Mouse (Mus musculus) megakaryocyte-erythroid progenitor cell, adult 5 weeks (primary cell): ENCODE results near the gene Smad6. TPM values are rescaled to one million over a fixed set of nuclear protein-coding genes. Genes with fewer than 3 reads are reported as not detected.

Experiments
- polyA plus RNA-seq: library from polyadenylated mRNA; stranded (reverse); fragments of >175 nt; gene quantifications from 2 replicates; pipeline ENCODE4 v1.2.3, GENCODE M21; 2012

The Smad6 gene
- 3.6 and 5.9 TPM in 2 replicates for polyA plus RNA-seq

GRCm38 (mm10) chr9:64021853-64022561 is at the start of gene Smad6:
Gene Smad6, minus strand, starts transcription at chr9:64022059.

Other genes with a start within 250 kb of the Smad6 start
- not detected in 2 replicates for gene Lctl, start 95.1 kb upstream of the Smad6 start, polyA plus RNA-seq
- 7.6 and 9.2 TPM in 2 replicates for gene Zwilch, start 151.0 kb upstream of the Smad6 start, polyA plus RNA-seq
- gene Rpl4, start 151.3 kb upstream of the Smad6 start, polyA plus RNA-seq, result 412 and 479 TPM in 2 replicates
- gene Snapc5, start 157.2 kb upstream of the Smad6 start, polyA plus RNA-seq, result 4.0 and 4.4 TPM in 2 replicates
- gene Uchl4, start 213.1 kb upstream of the Smad6 start, polyA plus RNA-seq, result not detected in 2 replicates
- gene Map2k1, start 231.6 kb upstream of the Smad6 start, polyA plus RNA-seq, result 25.4 and 27.1 TPM in 2 replicates